Mouse (Mus musculus) megakaryocyte, embryonic 14.5 days (primary cell): ENCODE data around the gene Mfsd4b3.

Source experiments
- FLI1 ChIP-seq: IDR thresholded peaks from 2 replicates; pipeline ENCODE4 v1.6.1; 2012; ENCODE audit warnings: low read length, inconsistent platforms, mixed read lengths
- GATA1 ChIP-seq: IDR thresholded peaks from 3 replicates; pipeline ENCODE4 v1.6.1; 2012; ENCODE audit warnings: mixed read lengths, low read length, inconsistent platforms, borderline replicate concordance

DNA sequence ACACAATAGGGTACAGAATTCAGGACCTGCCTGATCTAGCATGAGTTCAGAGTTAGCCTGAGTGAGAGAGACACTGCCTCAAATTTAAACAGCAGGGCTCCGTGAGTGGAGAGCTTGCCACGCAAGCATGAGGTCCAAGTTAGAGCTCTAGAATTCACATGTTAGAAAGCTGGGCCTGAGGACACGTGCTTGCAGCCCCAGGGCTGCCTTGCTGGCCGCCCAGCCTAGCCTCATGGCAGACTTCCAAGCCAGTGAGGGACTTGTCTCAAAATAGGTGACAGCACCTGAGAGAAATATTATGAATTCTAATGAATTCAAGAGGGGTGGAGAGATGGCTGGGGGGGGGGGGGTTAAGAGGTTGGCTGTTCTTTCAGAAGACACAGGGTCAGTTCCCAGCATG is 48.0 kb upstream of the Mfsd4b3 start:
- TF ChIP-seq GATA1: no peak
- TF ChIP-seq FLI1: no peak
